Mouse (Mus musculus) lung, postnatal 25 days (tissue): ENCODE results near the gene Rassf7.
"Not testable (repeated sequence)": the region's sequence is repeated elsewhere in the genome, so short reads cannot be mapped to it uniquely, and the experiment has no call there.

Experiments used
- DNase-seq: peaks from one replicate; pipeline ENCODE4 v3.0.0; 2022; ENCODE audit warnings: low spot score

Rassf7 gene

GRCm38 (mm10) chr7:141222696-141223215 is 7.1 kb downstream of the Rassf7 start:
- no peak for DNase-seq

GRCm38 (mm10) chr7:141226535-141226934 is 10.9 kb downstream of the Rassf7 start:
- DNase-seq, result no peak

DNA sequence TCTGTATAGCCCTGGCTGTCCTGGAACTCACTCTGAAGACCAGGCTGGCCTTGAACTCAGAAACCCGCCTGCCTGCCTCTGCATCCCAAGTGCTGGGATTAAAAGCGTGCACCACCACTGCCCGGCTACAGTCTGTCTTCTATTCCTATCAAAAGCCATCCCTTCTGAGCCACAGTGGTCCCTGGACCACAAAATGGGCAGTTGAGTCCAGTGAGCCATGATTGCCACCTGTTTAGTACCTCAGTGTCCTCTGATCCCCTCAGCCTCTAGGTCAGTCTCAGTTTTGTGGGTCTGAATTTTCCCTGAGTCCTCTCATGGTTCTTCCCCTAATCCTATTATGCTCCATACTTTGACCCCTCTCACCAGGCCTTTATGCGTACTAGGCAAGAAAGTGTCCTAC is 12.1 kb downstream of the Rassf7 start:
- no peak for DNase-seq

- DNase-seq, result peak; percentile 90
Observed at GRCm38 (mm10) chr7:141228279-141229067, 12.8 kb downstream of the Rassf7 start, which contains the start of gene Phrf1. Gene Phrf1 (plus strand): TSS chr7:141228784.

GRCm38 (mm10) chr7:141229702-141230101 is 14.0 kb downstream of the Rassf7 start:
- DNase-seq, result no peak

DNA sequence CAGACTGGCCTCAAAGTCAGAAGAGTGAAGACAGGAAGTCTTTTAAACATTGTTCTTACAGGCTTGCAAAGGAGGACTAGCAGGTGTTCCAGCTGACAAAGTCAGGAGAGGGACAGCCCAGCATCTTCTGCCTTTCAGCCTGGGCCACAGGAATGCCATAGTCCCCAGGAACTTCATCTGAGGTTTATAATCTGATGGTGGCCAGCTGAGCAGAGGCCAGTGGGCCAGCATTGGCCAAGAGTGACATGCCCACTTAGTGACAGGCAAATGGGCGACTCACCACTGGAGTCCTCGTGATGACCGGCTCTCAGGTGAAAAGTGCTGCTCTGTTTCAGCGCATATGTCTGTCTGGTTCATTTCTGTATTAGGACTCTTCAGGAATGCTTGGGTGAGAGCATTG is 14.9 kb downstream of the Rassf7 start:
- no peak for DNase-seq

DNA sequence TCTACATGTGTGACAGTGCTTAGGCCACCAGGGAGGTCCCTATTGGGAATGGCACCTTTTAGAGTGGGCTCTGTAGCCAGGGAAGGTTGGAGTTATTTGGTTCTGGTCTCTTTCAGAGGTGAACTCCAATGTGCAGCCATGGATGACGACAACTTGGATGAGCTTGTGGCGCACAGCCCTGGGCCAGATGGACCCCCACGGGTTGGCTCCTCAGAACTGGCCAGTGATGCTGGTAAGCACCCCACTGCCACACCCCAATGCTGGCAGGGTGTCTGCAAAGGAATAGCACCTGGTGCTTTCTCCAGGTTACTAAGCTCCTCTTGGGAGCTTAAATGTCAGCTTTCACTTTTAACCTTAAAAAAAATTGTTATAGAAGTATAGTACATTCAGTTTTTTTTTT is 15.5 kb downstream of the Rassf7 start:
- DNase-seq, result no peak

DNA sequence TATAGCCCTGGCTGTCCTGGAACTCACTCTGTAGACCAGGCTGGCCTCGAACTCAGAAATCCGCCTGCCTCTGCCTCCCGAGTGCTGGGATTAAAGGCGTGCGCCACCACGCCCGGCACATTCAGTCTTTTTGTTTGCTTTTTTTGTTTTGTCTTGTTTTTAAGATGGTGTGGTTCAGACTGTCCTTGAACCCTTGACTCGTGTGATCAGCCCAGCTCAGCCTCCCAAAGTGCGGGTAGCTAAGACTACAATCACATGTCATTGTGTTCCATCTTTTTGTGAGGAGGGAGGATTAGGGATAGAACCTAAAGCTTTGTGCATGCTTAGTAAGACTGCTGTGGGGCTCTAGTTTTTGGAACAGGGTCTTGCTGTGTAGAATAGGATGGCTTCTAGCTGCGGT is 15.9 kb downstream of the Rassf7 start:
- no peak for DNase-seq

- DNase-seq, result not testable (repeated sequence)
Observed at GRCm38 (mm10) chr7:141250486-141250885, 34.8 kb downstream of the Rassf7 start.

DNA sequence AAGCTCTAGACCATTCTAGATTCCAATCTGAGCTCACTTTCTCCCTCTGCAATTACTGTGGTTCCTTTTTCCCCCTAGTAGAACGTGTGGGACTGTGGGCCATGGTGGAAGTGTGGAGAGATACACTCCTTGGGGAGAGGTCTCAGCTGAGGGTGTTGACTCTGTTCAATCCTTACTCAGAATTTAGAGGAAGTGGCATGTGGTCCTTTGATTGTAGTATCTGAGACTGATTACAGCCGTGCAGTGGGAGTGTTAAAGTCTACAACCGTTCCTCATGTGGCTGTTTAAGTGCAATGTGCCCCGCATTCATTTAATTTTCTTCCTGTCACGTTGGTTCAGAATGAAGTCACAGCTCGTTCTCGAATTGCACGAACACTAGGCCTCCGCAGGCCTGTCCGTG is 40.5 kb downstream of the Rassf7 start:
- no peak for DNase-seq

DNA sequence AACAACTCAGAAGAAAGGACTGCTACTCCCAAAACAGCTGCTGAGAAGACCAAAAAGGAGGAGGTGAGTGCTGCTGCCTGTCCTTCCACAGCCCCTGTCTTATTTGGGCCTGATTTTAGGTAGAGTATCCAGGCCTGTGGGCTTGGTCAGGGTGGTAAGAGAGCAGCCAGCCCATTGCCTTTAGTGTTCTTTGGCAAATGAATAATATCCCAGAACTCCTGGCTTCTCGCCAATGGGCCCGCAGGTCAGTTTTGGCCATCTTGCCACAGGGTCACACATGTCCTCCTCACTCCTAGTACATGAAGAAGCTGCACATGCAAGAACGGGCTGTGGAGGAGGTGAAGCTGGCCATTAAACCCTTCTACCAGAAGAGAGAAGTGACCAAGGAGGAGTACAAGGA is 45.8 kb downstream of the Rassf7 start:
- DNase-seq, result no peak

- DNase-seq, result no peak
Observed at GRCm38 (mm10) chr7:141263640-141264039, 48.0 kb downstream of the Rassf7 start.

- no peak for DNase-seq
Observed at GRCm38 (mm10) chr7:141264041-141264700, 48.5 kb downstream of the Rassf7 start.

GRCm38 (mm10) chr7:141264761-141265410 is 49.2 kb downstream of the Rassf7 start:
- peak; percentile 28 for DNase-seq

GRCm38 (mm10) chr7:141265411-141265738 is 49.7 kb downstream of the Rassf7 start:
- DNase-seq, result no peak

GRCm38 (mm10) chr7:141265739-141266561 is 50.3 kb downstream of the Rassf7 start, which contains the start of gene Irf7:
Gene Irf7 (minus strand): TSS chr7:141266481.
- DNase-seq, result peak; percentile 83
